Mouse (Mus musculus): ENCODE measurements around the gene Pcyox1. TPM values are rescaled to one million over a fixed set of nuclear protein-coding genes. Genes with fewer than 3 reads are reported as not detected.

Gene Pcyox1
- 63.2 and 75.1 TPM in 2 replicates for polyA plus RNA-seq (2012; rRNA removed)

DNA sequence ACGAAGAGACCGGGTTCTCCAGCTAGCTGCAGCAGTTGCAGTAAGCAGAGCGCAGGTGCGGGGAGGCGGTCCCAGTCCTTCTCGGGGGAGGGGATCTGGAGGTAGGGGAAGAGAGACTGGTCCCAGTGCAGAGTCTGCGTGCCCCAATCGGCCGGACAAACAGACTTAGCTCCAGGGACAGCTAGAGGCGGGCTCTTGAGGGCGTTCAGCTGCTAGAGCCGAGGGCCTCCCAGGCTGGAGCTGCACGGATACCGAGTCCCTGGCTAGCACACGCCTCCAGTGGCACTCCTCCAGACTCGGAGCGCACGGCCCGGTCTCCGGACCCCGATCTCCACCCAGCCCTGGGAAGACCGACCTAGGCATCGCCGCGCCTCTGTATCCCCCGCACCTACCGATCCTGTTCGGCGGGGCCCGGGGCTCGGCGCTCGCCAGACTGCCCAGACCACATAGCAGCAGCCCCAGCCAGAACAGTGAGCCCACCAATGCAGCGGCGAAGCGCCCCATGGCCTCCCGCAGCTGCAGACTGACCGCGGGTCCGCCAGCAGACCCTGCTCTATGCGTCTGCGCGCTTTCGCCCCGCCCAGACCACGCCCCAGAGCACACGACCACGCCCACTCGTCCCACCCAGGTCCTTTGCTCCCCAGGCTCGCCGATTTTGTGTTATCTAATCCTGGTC is at the start of gene Pcyox1:
Gene Pcyox1 (minus strand): TSS at position 574 of the 676 bp plus-strand sequence.

GRCm38 (mm10) chr6:86438272-86439118 is 41.5 kb upstream of the Pcyox1 start, which contains the start of gene C87436:
TSS of gene C87436 (plus strand) at chr6:86438374.

DNA sequence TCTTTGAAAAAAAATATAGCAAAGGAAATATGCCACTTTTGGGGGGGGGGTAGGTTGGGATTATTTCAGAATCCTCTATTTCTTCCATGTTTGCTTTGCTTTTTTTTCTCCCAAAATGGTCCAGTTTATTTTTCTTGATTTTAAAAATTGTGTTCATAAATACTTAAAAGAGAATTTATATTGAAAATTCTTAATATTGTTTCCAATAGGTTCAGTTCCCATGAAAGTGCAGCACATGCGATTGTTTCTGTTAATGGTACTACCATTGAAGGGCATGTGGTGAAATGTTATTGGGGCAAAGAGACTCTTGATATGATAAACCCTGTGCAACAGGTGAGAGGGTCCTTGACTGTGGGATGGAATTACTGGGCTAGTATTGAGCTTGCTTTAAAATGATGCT is 29.4 kb upstream of the Pcyox1 start, which contains the start of gene Gm44790:
Gene Gm44790 (plus strand): TSS at position 301 of the 400 bp plus-strand sequence.

DNA sequence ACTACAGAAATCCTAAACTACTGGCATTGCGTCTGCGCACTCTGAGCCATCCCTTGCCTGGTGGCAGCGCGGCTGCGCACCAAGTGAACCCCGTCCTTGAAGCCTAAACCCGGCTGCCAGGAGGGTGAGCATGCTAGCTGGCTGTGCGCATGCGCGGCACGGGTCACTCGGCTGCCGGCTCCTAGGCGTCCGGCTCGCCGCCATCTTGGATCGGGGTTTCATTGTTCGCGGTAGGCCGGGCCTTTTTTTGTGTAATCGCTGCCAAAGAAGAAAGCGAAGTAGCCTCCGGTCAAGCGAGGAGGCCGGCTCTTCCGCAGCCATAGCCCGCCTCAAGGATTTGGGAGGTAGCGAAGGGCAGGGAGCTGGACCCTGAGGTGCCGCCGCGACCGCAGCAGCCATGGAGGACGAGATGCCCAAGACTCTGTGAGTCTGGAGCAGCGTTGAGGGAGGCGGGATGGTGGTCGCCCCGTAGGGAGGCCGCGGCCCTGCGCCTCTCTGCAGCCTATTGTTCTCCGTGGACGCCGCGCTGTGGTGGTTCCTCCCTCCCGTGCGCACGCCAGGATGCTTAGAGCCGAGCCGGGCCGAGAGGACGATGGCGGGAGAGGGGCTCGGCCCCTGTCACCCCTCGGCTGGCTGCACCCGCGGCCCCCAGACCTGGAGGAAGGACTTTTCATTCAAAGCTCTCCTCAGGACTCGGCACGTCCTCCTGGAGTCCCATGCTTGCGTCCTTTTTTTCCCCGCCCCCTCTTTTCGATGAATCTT is 7.3 kb upstream of the Pcyox1 start, which contains the start of gene Tia1:
Gene Tia1 (plus strand): TSS at position 120 of the 762 bp plus-strand sequence.

GRCm38 (mm10) chr6:86370764-86371339 is 26.1 kb downstream of the Pcyox1 start, which contains the start of gene Snrpg:
TSS of gene Snrpg (plus strand) at chr6:86371304.

DNA sequence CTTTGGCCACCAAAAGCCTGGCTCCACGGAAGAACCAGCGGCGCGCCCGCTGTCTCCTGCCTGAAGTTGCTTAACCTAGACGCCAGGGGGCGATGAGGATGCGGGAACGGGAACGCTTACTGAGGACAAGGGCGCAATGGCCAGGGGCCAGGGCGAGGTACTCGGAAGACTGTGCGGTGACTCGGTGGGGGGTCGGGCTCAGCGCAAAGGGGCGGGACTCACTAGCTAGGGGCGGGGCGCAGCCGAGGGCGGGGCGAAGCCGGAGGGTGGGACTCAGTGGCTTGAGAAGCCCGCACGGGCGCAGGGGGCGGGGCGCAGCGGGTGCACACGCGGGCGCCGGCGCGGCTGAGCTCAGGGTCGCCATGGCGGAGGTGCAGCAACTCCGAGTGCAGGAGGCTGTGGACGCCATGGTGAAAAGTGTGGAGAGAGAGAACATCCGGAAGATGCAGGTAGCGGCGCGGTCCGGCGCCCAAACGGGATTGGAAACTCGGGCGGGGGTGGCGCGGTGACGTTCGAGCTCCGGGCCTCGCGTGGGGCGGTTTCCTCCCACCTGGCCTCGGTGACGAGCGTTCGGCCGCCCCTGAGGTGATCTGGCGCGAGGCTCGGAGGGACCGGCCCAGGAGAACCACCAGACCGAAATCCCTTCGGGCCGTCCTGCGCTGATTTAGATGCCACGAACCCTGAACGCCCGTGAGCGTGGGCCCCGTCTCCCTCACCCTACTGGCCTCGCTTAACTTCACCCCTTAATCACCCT is 31.4 kb downstream of the Pcyox1 start, which contains the start of gene Fam136a:
Gene Fam136a (plus strand): TSS at position 276 of the 754 bp plus-strand sequence.

Other genes starting within 250 kb of the Pcyox1 start
- gene Tgfa, start 201.9 kb downstream of the Pcyox1 start, polyA plus RNA-seq (2012; rRNA removed): 0.65 and 1.2 TPM in 2 replicates
- gene Fam136a, start 31.5 kb downstream of the Pcyox1 start, polyA plus RNA-seq (2012; rRNA removed): 39.9 and 70.5 TPM in 2 replicates
- 978 and 1,148 TPM in 2 replicates for gene Snrpg, start 25.9 kb downstream of the Pcyox1 start, polyA plus RNA-seq (2012; rRNA removed)
- gene Tia1, start 7.1 kb upstream of the Pcyox1 start, polyA plus RNA-seq (2012; rRNA removed): 275 and 283 TPM in 2 replicates
- gene Gm44790, start 29.5 kb upstream of the Pcyox1 start, polyA plus RNA-seq (2012; rRNA removed): 2.8 and 3.5 TPM in 2 replicates
- gene C87436, start 41.2 kb upstream of the Pcyox1 start, polyA plus RNA-seq (2012; rRNA removed): 15.4 and 18.2 TPM in 2 replicates
- 208 and 294 TPM in 2 replicates for gene Pcbp1, start 129.2 kb upstream of the Pcyox1 start, polyA plus RNA-seq (2012; rRNA removed)
- gene Asprv1, start 231.0 kb upstream of the Pcyox1 start, polyA plus RNA-seq (2012; rRNA removed): 0.70 and 0.73 TPM in 2 replicates

Measured in central nervous system, embryonic 11.5 days (tissue).